Mouse (Mus musculus) 416B (cell line): ENCODE data around the gene Cox7c.
"Not testable (repeated sequence)": the region's sequence is repeated elsewhere in the genome, so short reads cannot be mapped to it uniquely, and the experiment has no call there.

Experiments used
- DNase-seq: peaks from one replicate; pipeline ENCODE4 v3.0.0; 2011; ENCODE audit warnings: low read depth

Cox7c gene

DNA sequence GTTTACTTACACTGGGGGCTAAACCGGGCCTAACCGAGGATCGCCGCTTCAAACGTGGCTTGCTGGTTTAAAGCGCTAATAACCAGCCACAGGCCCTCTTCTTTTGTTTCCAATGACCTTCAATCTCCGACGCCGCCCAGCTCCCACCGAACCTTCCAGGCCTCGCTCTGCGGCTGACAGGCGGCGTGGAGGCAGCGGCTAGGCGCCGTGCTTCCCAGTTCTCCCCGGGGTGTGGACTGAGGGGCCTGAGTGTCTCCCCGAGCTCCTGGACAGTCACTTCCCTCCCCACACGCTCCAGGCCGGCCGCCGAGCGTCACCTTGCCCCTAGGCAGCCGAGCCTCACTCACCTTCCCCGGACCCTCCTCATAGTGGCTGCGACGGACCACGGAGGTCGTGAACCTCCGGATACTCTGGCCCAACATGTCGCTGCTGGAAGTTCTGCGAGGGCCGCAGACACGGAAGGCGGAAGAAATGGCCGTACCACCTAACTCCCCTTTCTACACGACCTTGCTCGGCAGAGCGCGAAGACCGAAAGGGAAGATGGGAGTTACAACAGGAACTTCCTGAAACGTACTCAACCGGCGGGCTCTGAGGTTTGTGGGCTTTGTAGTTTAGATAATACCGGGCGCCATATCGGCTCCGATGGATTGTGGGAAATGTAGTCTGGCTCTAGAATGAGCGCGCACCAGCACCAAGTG is at the start of gene Cox7c:
Cox7c (minus strand) TSS at position 651 of the 698 bp plus-strand sequence.
- peak; percentile 94 for DNase-seq

DNA sequence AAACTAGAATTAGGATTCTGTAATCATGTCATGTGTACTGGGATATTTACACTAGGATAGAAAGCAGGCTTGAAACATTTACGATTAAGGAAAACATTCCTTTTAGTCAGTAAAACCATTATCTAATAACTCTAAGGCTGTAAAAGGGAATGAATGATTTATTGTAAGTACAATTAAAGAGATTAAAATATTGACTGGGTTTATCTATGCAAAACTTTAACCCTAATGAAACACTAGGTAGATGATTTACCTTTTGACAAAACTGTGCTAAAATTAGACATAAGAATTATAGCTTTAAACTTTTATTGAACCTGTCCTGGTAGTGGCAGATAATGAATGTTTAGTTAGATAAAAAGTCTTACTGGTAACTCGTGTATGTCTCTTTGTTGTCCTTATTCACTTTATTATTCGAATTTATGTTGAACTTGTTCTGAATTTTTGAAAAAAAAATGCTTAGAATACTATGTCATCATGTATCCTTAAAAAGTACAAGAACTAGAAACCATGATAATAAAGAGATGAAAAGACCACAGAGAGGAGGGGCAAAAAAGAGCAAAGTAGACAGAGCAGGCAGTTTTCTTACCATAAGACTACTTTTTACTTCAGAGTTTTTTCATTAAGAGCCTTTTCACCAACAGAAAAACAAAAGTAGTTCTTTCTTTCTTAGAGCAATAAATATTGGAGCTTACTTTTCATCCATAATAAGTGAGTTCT is 21.5 kb upstream of the Cox7c start:
- DNase-seq = no peak

DNA sequence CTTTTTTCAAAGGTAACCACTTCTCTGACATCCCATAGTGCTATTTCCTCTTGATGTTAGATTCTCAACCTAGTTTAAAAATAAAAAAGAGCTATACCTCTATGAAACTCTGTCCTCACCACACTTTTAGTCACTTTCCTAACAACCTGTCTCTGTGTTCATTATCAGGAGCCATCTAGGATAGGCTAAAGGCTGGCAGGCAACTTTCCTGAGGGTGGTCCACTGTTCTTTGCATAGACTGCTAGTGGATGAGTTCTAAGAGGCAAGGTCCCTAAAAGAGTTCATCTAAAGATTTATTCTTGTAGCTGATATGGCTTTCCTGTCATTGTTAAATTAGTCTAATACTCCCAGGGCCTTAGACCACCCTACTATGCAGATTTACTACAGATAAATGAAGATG is 20.8 kb upstream of the Cox7c start:
- DNase-seq = no peak

DNA sequence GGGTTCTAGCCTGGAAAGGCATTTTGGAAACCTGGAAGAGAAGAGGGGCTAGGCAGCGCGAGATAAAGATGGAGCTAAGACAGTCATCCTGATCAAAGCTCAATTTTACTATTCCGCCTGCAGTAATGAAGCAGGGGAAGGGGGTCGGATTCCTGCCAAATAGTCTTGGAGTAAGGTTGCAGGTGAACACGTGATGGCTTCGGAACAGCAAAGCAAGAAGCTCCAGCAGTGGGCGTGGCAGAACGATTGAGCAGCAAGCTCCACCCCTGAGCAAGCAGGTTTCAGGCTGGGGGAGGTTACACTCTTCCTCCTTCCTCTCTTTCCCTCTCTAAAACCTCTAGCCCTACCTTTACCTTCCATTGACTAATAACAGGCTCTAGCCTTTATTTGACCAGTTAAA is 7.4 kb upstream of the Cox7c start:
- not testable (repeated sequence) for DNase-seq

DNA sequence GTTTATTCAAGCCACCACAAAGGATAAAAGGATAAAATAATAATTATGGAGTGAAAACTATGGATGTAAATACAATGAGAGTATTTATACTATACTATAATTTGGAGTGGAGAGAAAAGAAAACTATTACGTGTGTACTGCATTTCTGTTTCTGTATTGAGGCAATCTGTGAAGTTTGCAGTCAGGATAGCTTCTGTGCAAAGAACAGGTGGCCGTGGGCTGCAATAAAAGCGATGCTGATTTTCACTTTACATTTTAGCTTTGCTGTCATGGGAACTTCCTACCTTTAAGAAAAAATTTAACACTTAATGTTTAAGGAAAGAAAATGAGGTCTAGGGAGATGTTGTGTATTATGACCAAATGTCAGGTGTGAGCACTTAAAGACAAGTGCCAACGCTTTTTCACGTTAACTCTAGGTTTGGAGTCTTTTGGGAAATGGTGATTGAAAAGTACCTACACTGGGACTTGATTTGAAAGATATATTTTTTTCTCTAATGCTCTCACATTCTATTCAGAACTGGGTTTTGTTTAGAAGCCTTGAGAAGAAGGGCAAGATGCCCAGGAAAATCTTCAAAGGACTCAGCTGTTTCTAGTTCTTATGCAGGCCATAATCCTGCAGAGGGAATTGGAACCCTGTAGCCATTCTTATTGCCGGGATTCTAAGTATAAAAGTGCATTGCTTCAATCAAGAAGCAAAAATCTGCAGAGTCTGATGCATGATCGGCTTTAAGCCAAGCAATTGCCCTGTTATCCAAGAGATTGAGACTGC is 41.6 kb downstream of the Cox7c start:
- no peak for DNase-seq
